Mouse (Mus musculus) liver, adult 2 months (tissue): ENCODE data around the gene Acp5. TPM values are rescaled to one million over a fixed set of nuclear protein-coding genes. Genes with fewer than 3 reads are reported as not detected.

Experiments used
- DNase-seq: peaks from one replicate; pipeline ENCODE4 v3.0.0-alpha.2; 2011; ENCODE audit warnings: low read depth, low spot score; ENCODE audit errors: extremely low read depth
- H3K27ac ChIP-seq: fragments of 200-500 bp; replicated peaks from 2 replicates; pipeline ENCODE4 v1.5.1; 2012; ENCODE audit warnings: low read depth, mild to moderate bottlenecking, control low read depth, inconsistent platforms, low read length; ENCODE audit not compliant: insufficient read depth
- H3K27me3 ChIP-seq: fragments of 200-500 bp; 2 replicates; pipeline ENCODE4 v1.6.1; 2012; ENCODE audit warnings: mild to moderate bottlenecking, moderate library complexity, low read length, inconsistent platforms; ENCODE audit not compliant: control insufficient read depth, insufficient read depth
- H3K36me3 ChIP-seq: fragments of 200-500 bp; 2 replicates; pipeline ENCODE4 v1.6.1; 2012; ENCODE audit warnings: low read length, inconsistent platforms; ENCODE audit not compliant: control insufficient read depth, insufficient read depth
- H3K4me1 ChIP-seq: fragments of 200-500 bp; 2 replicates; pipeline ENCODE4 v1.6.1; 2011; ENCODE audit warnings: low read length; ENCODE audit not compliant: control insufficient read depth, insufficient read depth
- H3K4me3 ChIP-seq: fragments of 200-500 bp; 2 replicates; pipeline ENCODE4 v1.5.1; 2011; ENCODE audit warnings: low read depth, mild to moderate bottlenecking, control low read depth, low read length, moderate library complexity; ENCODE audit not compliant: insufficient read depth
- H3K79me2 ChIP-seq: fragments of 200-500 bp; 2 replicates; pipeline ENCODE4 v1.6.1; 2012; ENCODE audit warnings: inconsistent platforms, mild to moderate bottlenecking, low read length, moderate library complexity; ENCODE audit not compliant: control insufficient read depth, insufficient read depth
- H3K9ac ChIP-seq: fragments of 200-500 bp; 2 replicates; pipeline ENCODE4 v1.6.1; 2012; ENCODE audit warnings: low read depth, mild to moderate bottlenecking, control low read depth, inconsistent platforms, low read length
- CTCF ChIP-seq: fragments of 200-500 bp; IDR thresholded peaks from 2 replicates; pipeline ENCODE4 v1.5.1; 2011; ENCODE audit warnings: low read depth, low read length, control low read depth
- POLR2A ChIP-seq: fragments of 200-500 bp; IDR thresholded peaks from 2 replicates; pipeline ENCODE4 v1.6.1; 2011; ENCODE audit warnings: low read length, control low read depth; ENCODE audit not compliant: insufficient read depth; ENCODE audit errors: extremely low read depth
- WGBS: fragments of 180-500 bp; shearing (Covaris S2); methylation state at CpG from one replicate; pipeline ENCODE4 v1.1.7; 2018; 5-methylcytosine and 5-hydroxymethylcytosine counted together
- polyA plus RNA-seq: library from polyadenylated mRNA; depleted of rRNA; stranded (reverse); fragments of >200 nt; gene quantifications from 2 replicates; pipeline ENCODE4 v1.2.3, GENCODE M21; 2012
- total RNA-seq: library from RNA; depleted of rRNA; stranded (reverse); fragments of >200 nt; gene quantifications from 2 replicates; pipeline ENCODE4 v1.2.3, GENCODE M21; 2014

The Acp5 gene
- total and polyA plus RNA-seq, 2 experiments: 93.6 to 211 TPM

- H3K4me3 ChIP-seq: peak overlapping the region; percentile 4; the same call in 1 of the 2 replicates
- peak overlapping the region; percentile 72 for H3K27ac ChIP-seq
- H3K27me3 ChIP-seq: no peaks in the 10 kb centered on the region
- TF ChIP-seq POLR2A (peak; percentile 74), CTCF (no peak)
- WGBS: 33% methylated on average over 20 of the region's 20 CpGs
- DNase-seq: peak; percentile 86
- no peaks in the 10 kb centered on the region for H3K79me2 ChIP-seq
- no peaks in the 10 kb centered on the region for H3K36me3 ChIP-seq
- H3K4me1 ChIP-seq: no peaks in the 10 kb centered on the region
- peak overlapping the region; percentile 23; the same call in 1 of the 2 replicates for H3K9ac ChIP-seq
Observed at GRCm38 (mm10) chr9:22149426-22150248, 14.1 kb upstream of the Acp5 start.

- WGBS: 85% methylated on average over 8 of the region's 8 CpGs
- H3K27ac ChIP-seq: no peak overlapping the region
- no peak for DNase-seq
- no peaks in the 10 kb centered on the region for H3K79me2 ChIP-seq
- H3K4me1 ChIP-seq: no peaks in the 10 kb centered on the region
- no peaks in the 10 kb centered on the region for H3K27me3 ChIP-seq
- H3K36me3 ChIP-seq: no peaks in the 10 kb centered on the region
- H3K9ac ChIP-seq: no peak overlapping the region
- H3K4me3 ChIP-seq: no peak overlapping the region
- no peak for TF ChIP-seq CTCF
- no peak for TF ChIP-seq POLR2A
Observed at GRCm38 (mm10) chr9:22144304-22144965, 8.9 kb upstream of the Acp5 start.

- WGBS: 44% methylated on average over 17 of the region's 17 CpGs
- DNase-seq: peak; percentile 67
- H3K27ac ChIP-seq: no peak overlapping the region
Observed at GRCm38 (mm10) chr9:22143108-22144037, 7.9 kb upstream of the Acp5 start.

GRCm38 (mm10) chr9:22139746-22140145, 4.2 kb upstream of the Acp5 start:
- no peaks in the 10 kb centered on the region for H3K27me3 ChIP-seq
- WGBS: 93% methylated on average over 5 of the region's 5 CpGs
- no peak for TF ChIP-seq POLR2A
- no peak for TF ChIP-seq CTCF
- H3K27ac ChIP-seq: no peak overlapping the region
- no peak overlapping the region for H3K9ac ChIP-seq
- no peak overlapping the region for H3K4me3 ChIP-seq
- H3K79me2 ChIP-seq: no peaks in the 10 kb centered on the region
- H3K36me3 ChIP-seq: no peaks in the 10 kb centered on the region
- H3K4me1 ChIP-seq: no peaks in the 10 kb centered on the region
- DNase-seq: no peak

More at GRCm38 (mm10) chr9:22143108-22144037, 7.9 kb upstream of the Acp5 start:
- H3K9ac ChIP-seq: no peak overlapping the region
- TF ChIP-seq CTCF (peak; percentile 78), POLR2A (no peak)
- no peak overlapping the region for H3K4me3 ChIP-seq
- no peaks in the 10 kb centered on the region for H3K79me2 ChIP-seq
- no peaks in the 10 kb centered on the region for H3K27me3 ChIP-seq
- H3K36me3 ChIP-seq: no peaks in the 10 kb centered on the region
- H3K4me1 ChIP-seq: no peaks in the 10 kb centered on the region

GRCm38 (mm10) chr9:22138480-22138879, 3.0 kb upstream of the Acp5 start:
- Histone ChIP-seq H3K4me1 (no peaks in the 10 kb centered on the region), H3K36me3 (no peaks in the 10 kb centered on the region), H3K27me3 (no peaks in the 10 kb centered on the region), H3K27ac (no peak overlapping the region), H3K9ac (no peak overlapping the region), H3K79me2 (no peaks in the 10 kb centered on the region), H3K4me3 (no peak overlapping the region)
- no peak for DNase-seq
- WGBS: 18% methylated on average over 2 of the region's 2 CpGs
- TF ChIP-seq CTCF (peak; percentile 78), POLR2A (no peak)
